Mouse (Mus musculus) G1E (cell line): ENCODE data around the gene Afp.

ENCODE experiments used
- CTCF ChIP-seq: IDR thresholded peaks from 2 replicates; pipeline ENCODE4 v1.5.1; 2012; ENCODE audit warnings: low read depth, low read length, inconsistent platforms, mixed read lengths
- GATA1 ChIP-seq: IDR thresholded peaks from 2 replicates; pipeline ENCODE4 v1.6.1; 2012; ENCODE audit warnings: borderline replicate concordance, low read length, inconsistent platforms, mixed read lengths
- GATA2 ChIP-seq: IDR thresholded peaks from 2 replicates; pipeline ENCODE4 v1.6.1; 2012; ENCODE audit warnings: low read depth, low read length, inconsistent platforms, borderline replicate concordance
- POLR2AphosphoS5 ChIP-seq: IDR thresholded peaks from 2 replicates; pipeline ENCODE4 v1.6.1; 2012; ENCODE audit warnings: low read depth, low read length, inconsistent platforms; ENCODE audit not compliant: insufficient replicate concordance
- TAL1 ChIP-seq: conservative IDR thresholded peaks from 2 replicates; pipeline ENCODE4 v1.6.1; 2012; ENCODE audit warnings: low read depth, low read length, inconsistent platforms, mixed read lengths

- no peak for TF ChIP-seq GATA2
- TF ChIP-seq CTCF = no peak
- no peak for TF ChIP-seq GATA1
- TF ChIP-seq POLR2AphosphoS5 = no peak
- no peak for TF ChIP-seq TAL1
Observed at GRCm38 (mm10) chr5:90470836-90471235, 19.7 kb upstream of the Afp start.
